Mouse (Mus musculus) liver, adult 2 months (tissue): ENCODE data around the gene Gm12184. TPM values are rescaled to one million over a fixed set of nuclear protein-coding genes. Genes with fewer than 3 reads are reported as not detected.

Source experiments
- DNase-seq: peaks from one replicate; pipeline ENCODE4 v3.0.0-alpha.2; 2011; ENCODE audit warnings: low read depth, low spot score; ENCODE audit errors: extremely low read depth
- H3K27ac ChIP-seq: fragments of 200-500 bp; replicated peaks from 2 replicates; pipeline ENCODE4 v1.5.1; 2012; ENCODE audit warnings: low read depth, mild to moderate bottlenecking, control low read depth, inconsistent platforms, low read length; ENCODE audit not compliant: insufficient read depth
- H3K27me3 ChIP-seq: fragments of 200-500 bp; 2 replicates; pipeline ENCODE4 v1.6.1; 2012; ENCODE audit warnings: mild to moderate bottlenecking, moderate library complexity, low read length, inconsistent platforms; ENCODE audit not compliant: control insufficient read depth, insufficient read depth
- H3K36me3 ChIP-seq: fragments of 200-500 bp; 2 replicates; pipeline ENCODE4 v1.6.1; 2012; ENCODE audit warnings: low read length, inconsistent platforms; ENCODE audit not compliant: control insufficient read depth, insufficient read depth
- H3K4me1 ChIP-seq: fragments of 200-500 bp; 2 replicates; pipeline ENCODE4 v1.6.1; 2011; ENCODE audit warnings: low read length; ENCODE audit not compliant: control insufficient read depth, insufficient read depth
- H3K4me3 ChIP-seq: fragments of 200-500 bp; 2 replicates; pipeline ENCODE4 v1.5.1; 2011; ENCODE audit warnings: low read depth, mild to moderate bottlenecking, control low read depth, low read length, moderate library complexity; ENCODE audit not compliant: insufficient read depth
- H3K79me2 ChIP-seq: fragments of 200-500 bp; 2 replicates; pipeline ENCODE4 v1.6.1; 2012; ENCODE audit warnings: inconsistent platforms, mild to moderate bottlenecking, low read length, moderate library complexity; ENCODE audit not compliant: control insufficient read depth, insufficient read depth
- H3K9ac ChIP-seq: fragments of 200-500 bp; 2 replicates; pipeline ENCODE4 v1.6.1; 2012; ENCODE audit warnings: low read depth, mild to moderate bottlenecking, control low read depth, inconsistent platforms, low read length
- CTCF ChIP-seq: fragments of 200-500 bp; IDR thresholded peaks from 2 replicates; pipeline ENCODE4 v1.5.1; 2011; ENCODE audit warnings: low read depth, low read length, control low read depth
- POLR2A ChIP-seq: fragments of 200-500 bp; IDR thresholded peaks from 2 replicates; pipeline ENCODE4 v1.6.1; 2011; ENCODE audit warnings: low read length, control low read depth; ENCODE audit not compliant: insufficient read depth; ENCODE audit errors: extremely low read depth
- WGBS: fragments of 180-500 bp; shearing (Covaris S2); methylation state at CpG from one replicate; pipeline ENCODE4 v1.1.7; 2018; 5-methylcytosine and 5-hydroxymethylcytosine counted together
- polyA plus RNA-seq: library from polyadenylated mRNA; depleted of rRNA; stranded (reverse); fragments of >200 nt; gene quantifications from 2 replicates; pipeline ENCODE4 v1.2.3, GENCODE M21; 2012
- total RNA-seq: library from RNA; depleted of rRNA; stranded (reverse); fragments of >200 nt; gene quantifications from 2 replicates; pipeline ENCODE4 v1.2.3, GENCODE M21; 2014

The Gm12184 gene
- total and polyA plus RNA-seq, 2 experiments = 1.5 to 5.5 TPM

DNA sequence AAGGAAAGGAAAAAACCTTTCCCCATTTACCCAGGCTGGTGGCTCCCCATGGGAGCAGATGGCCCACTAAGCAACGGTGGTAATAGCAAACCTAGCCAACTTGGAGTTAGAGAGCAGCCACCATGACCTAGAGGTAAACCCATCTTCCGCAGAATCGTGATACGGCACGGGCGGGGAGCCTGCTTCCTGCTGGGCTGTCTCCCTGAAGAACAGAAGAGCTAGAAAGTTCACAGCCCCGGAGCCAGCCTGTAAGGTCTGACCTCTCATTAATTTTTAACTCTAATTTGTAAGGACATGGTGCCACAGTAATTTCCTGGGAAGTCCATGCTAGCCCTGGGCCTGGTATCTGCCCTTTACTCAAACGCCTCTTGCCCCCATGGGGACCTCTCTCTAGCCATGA is 35.5 kb downstream of the Gm12184 start:
- WGBS = 21% methylated on average over 8 of the region's 8 CpGs
- peak overlapping the region; percentile 27; the same call in 1 of the 2 replicates for H3K9ac ChIP-seq
- H3K36me3 ChIP-seq = no peaks in the 10 kb centered on the region
- TF ChIP-seq CTCF (no peak), POLR2A (no peak)
- no peak overlapping the region for H3K4me3 ChIP-seq
- H3K79me2 ChIP-seq = no peaks in the 10 kb centered on the region
- no peaks in the 10 kb centered on the region for H3K27me3 ChIP-seq
- no peak overlapping the region for H3K27ac ChIP-seq
- peak; percentile 66 for DNase-seq
- H3K4me1 ChIP-seq = peaks cover 6% of the 10 kb centered on the region; the same call in 1 of the 2 replicates

DNA sequence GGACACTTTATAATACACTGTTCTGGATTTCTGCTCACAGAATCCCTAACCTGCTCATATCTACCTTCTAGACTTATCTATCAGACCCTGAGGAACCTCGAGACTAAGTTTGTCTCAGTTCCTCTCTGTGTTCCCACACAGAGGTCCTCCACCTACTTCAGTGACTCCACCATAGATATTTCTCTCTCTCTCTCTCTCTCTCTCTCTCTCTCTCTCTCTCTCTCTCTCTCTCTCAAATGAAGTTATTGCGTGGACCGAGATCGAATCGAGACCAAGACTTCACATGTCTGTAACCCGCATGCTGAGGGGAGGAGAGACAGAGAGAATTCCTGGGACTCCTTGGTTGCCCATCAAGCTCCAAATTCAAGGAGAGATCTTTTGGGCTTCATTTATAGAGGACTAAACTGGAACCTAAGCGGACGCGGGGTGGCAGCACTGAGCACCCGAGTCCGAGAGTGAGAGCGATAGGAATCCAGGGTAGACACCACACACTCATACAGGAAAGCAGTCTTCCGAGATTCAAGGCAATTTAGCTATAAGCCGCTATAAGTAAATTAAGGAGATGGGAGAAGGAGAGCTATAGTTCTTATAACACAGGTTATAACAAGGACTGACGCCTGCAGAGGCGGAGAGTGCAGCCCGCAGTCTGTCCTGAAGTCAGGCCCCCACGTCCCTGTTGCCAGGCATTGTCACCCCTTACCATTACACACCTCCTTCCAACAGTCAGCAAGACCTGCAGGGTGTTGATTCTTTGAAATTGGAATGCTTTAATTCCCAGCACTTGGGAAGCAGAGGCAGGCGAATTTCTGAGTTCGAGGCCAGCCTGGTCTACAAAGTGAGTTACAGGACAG is 36.3 kb downstream of the Gm12184 start:
- Histone ChIP-seq H3K4me3 (peak overlapping the region; percentile 24; the same call in 1 of the 2 replicates), H3K9ac (0 out of 2 replicates have a peak overlapping the region, but pooled peaks have one; percentile 4), H3K79me2 (no peaks in the 10 kb centered on the region), H3K27me3 (no peaks in the 10 kb centered on the region), H3K36me3 (no peaks in the 10 kb centered on the region), H3K27ac (no peak overlapping the region), H3K4me1 (peaks cover 6% of the 10 kb centered on the region; the same call in 1 of the 2 replicates)
- TF ChIP-seq CTCF (peak; percentile 93), POLR2A (no peak)
- DNase-seq = peak; percentile 58
- WGBS = 19% methylated on average over 20 of the region's 20 CpGs

DNA sequence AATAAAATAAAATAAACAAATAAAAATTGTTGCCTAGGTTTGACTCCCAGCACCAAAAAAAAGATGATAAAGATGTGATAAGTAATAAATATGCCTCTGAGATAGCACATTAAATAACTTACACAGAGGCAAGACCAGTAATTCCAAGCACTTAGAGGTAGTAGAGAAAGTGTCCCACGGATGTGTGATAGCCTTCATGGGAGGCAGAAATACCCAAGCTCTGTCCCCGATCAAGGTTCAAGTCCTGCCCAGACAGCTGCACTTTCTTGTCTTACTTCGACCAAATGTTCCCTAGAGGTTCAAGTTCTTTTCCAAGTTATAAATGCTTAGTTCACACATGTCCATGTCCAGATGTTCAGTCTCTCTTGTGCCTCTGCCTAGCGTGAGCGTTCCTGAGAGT is 37.2 kb downstream of the Gm12184 start:
- Histone ChIP-seq H3K36me3 (no peaks in the 10 kb centered on the region), H3K9ac (no peak overlapping the region), H3K4me3 (no peak overlapping the region), H3K27ac (no peak overlapping the region), H3K79me2 (no peaks in the 10 kb centered on the region), H3K27me3 (no peaks in the 10 kb centered on the region), H3K4me1 (peaks cover 6% of the 10 kb centered on the region; the same call in 1 of the 2 replicates)
- DNase-seq = no peak
- WGBS = 83% methylated on average over 5 of the region's 5 CpGs
- TF ChIP-seq POLR2A (no peak), CTCF (no peak)

DNA sequence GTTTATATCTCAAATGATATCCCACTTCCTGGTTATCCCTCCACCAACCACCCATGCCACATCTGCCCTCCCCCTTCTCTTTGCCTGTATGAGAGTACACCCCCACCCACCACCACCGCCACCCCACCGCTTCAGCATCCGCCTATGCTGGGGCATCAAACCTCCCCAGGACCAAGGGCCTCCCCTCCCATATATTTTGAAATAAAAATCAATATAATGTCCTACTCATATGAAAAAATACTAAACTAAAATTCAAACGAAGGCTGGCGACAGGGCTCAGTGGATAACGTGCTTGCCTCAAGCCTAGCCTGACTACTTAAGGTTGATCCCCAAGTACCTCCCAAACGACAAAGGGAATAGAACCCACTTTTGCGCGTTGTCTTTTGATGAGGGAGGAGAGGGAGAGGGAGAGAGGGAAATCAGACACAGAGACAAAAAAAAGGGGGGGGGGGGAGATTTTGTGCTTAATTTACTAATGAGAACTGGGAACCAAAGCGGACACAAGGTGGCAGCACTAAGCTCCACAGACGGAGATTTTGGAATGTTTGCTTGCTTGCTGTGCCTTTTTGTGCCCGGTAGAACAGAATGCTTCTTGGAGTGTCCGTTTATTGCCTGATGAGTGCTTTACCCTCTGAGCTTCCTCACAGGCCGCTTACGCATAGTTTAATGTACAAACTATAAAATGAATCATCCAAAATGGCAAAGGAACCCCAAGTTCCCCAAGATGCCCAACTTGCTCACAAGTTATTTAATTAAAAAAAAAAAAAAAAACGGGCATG is 38.0 kb downstream of the Gm12184 start:
- Histone ChIP-seq H3K27ac (no peak overlapping the region), H3K4me1 (peaks cover 6% of the 10 kb centered on the region; the same call in 1 of the 2 replicates), H3K27me3 (no peaks in the 10 kb centered on the region), H3K36me3 (no peaks in the 10 kb centered on the region), H3K79me2 (no peaks in the 10 kb centered on the region), H3K9ac (peak overlapping the region; percentile 48), H3K4me3 (peak overlapping the region; percentile 27)
- DNase-seq = peak; percentile 67
- WGBS = 15% methylated on average over 16 of the region's 16 CpGs
- TF ChIP-seq CTCF = peak; percentile 66
- TF ChIP-seq POLR2A = no peak

DNA sequence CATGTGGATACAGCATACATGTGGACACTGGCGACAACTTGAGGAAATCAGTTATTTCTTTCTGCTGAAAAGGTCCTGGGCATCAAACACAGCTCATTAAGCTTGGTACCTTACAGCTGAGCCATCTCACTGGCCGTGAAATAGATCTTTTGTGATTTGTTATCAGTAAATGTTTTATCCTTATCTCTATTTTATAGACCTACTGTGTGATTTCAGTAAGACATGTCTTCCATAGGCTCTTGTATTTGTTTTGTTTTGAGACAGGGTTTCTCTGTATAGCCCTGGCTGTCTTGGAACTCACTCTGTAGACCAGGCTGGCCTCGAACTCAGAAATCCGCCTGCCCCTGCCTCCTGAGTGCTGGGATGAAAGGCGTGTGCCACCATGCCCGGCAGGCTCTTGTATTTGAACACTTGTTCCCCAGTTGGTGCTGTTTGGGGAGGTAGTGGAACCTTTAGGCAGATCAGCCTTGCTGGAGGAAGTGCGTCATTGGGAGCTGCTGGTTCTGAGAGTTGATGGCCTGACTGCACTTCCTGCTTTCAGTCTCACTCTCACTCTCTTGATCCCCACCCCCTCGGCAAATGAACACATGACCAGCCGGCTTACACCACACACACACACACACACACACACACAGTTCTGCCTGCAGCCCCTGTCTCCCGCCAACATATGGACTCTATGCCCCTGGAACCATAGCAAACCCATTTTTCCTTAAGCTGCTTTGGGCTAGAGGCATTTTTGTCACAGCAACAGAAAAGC is 38.8 kb downstream of the Gm12184 start:
- no peak overlapping the region for H3K9ac ChIP-seq
- 54% methylated on average over 10 of the region's 10 CpGs for WGBS
- no peak overlapping the region for H3K27ac ChIP-seq
- no peaks in the 10 kb centered on the region for H3K36me3 ChIP-seq
- peaks cover 6% of the 10 kb centered on the region; the same call in 1 of the 2 replicates for H3K4me1 ChIP-seq
- H3K4me3 ChIP-seq = peak overlapping the region; percentile 20; the same call in 1 of the 2 replicates
- TF ChIP-seq POLR2A (no peak), CTCF (no peak)
- H3K27me3 ChIP-seq = no peaks in the 10 kb centered on the region
- peak; percentile 58 for DNase-seq
- H3K79me2 ChIP-seq = no peaks in the 10 kb centered on the region
